Mouse (Mus musculus): ENCODE measurements around the gene Kcnma1.
A peak's percentile ranks its signal among the peaks of the same experiment; 100 is the strongest.

Gene Kcnma1

DNA sequence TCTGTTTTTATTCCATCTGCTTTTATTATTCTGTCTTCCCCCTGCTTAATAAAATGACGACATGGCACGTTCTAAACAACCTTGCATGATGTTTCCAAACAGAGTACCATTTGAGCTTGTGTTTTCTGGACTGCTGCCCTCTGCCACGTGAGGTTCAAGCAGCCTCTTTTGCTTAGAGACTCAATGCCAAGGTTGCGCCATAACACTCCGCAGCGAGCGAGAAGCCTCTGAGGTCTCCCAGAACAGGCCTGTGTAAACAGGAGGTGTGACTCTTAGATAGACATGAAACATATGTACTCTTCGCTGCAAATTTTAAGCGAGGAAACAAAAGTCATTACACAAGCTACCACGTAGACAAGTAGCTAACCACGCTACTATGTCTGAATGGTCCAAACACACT, 55.2 kb downstream of the Kcnma1 start:
- no peak for DNase-seq (ENCODE audit: low spot score)

DNA sequence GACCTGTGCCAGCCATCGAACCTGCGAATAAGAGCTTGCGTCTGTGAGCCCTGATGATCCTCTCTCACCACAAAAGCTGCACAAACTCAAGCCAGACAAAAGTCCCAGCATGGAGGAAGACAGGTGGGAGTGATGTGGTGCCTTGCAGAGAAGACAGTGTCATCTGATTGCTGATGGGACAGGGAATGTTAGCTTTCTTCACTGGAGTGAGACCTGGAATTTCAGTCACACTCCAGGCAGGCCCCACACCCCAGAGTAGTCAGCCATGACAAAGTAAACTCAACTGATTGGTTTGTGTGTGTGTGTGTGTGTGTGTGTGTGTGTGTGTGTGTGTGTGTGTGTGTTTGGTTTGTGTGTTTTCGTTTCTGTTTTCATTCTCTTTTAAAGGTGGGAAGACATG, 57.0 kb downstream of the Kcnma1 start:
- DNase-seq (ENCODE audit: low spot score): no peak

DNA sequence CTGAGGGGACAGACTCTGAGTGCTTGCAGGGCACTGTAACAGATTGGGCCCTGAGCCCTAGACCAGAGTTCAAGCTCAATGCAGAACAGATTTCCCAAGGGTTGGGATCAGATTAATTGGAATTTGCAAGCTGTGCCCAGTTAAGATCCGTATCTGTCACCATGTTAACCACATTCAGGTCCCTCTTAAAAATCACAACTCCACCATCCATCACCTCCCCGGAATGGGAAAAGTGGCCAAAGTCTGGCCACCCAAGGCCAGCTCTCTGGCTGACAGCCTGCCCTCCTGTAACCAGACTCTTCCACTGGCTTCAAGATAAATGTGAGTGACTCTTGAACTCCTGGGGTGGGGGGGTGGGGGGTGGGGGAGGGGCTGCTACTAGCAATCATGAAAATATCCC, 70.4 kb downstream of the Kcnma1 start:
- peak; percentile 11 for DNase-seq (ENCODE audit: low spot score)

DNA sequence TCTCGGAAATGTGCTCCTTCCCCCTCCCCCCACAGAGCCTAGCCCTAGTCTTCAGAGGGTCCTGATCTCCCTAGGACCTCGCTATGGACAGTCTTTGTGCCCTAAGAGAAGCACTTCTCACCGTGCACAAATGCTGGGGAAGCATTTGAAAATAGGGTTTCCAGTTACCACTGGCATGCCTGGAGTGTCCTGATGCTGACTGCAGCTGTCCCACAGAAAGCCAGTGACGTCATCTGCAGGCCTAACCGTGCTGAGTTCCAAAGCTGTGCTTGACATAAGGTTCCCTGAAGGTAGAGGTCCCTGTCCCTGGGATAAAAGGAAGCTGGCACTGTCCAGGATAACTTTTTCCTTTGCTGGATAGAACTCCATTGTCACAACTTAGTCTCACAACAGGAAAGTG, 71.1 kb downstream of the Kcnma1 start:
- DNase-seq (ENCODE audit: low spot score): peak; percentile 60

DNA sequence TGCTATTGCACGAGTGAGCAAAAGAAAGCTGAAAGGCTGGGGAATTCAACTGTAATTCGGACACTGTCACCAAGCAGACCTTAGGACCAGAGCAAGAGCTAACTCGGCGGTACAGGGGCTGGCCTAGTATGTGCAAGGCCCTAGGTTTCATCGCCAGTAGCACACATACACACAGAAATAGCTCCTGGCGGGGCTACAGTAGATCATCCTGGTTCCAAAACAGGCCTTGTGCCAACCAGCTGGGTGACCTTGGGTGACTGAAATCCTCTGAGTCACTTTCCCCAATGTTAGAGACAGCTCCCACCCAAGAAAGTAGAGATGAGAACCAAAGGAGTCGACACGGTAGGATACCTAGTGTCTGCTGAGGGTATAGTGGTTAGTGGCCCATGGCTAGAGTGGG, 72.2 kb downstream of the Kcnma1 start:
- no peak for DNase-seq (ENCODE audit: low spot score)

DNA sequence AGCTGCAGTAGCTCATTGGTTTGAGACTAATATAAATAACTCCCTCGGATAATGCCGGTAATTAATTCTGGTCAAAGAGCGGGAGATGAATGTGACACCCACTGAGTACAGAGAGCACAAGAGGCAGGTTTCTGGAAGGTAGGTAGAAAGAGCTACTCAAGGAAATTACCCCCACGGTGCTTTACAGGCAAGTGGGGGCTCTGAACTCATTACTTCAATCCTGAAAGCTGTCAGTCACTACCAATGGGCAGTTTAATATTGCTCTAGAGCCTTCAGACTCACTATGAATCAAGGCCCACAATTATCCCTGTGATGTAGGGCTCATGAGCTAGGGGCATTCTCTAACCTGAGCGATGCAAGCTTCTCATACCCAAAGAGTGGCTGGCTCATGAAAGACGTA, 79.3 kb downstream of the Kcnma1 start:
- DNase-seq (ENCODE audit: low spot score): no peak

DNA sequence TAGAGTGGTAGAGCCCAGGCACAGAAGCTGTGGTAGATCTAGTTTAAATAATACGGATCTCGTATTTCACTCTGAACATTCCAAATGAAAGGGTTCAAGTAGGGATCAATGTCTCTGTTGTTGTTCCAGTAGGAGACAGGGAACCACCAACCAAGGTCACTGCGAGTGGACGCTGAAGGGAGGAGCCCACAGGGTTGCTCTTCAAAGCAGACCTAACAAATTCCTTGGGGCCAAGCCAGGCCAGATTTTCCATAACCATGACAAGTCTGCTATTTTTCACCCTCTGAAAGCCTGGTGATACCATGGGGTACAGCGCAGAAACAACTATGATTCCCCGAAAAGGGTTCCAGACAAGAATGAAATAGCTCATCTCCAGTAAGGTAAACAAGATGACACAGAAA, 82.6 kb downstream of the Kcnma1 start:
- DNase-seq (ENCODE audit: low spot score): no peak

DNA sequence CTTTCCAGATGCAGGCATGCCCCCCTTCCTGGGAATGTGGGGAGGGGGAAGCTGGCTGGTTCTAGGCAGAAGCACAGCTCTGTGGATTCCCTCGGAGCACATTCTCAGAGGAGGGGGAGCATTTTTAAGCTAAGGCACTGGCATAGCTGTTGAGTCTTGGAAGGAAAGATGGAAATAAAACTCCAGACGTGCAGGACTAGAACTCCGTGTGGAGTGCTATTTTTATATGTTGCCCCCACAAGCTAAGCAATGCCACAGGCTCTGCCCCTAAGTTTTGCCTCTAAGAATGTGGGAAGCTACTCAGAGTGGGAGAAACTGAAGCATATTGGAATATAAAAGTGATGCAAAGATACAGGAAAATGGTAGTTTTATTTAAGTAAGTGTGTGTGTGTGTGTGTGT, 85.1 kb downstream of the Kcnma1 start:
- no peak for DNase-seq (ENCODE audit: low spot score)

DNA sequence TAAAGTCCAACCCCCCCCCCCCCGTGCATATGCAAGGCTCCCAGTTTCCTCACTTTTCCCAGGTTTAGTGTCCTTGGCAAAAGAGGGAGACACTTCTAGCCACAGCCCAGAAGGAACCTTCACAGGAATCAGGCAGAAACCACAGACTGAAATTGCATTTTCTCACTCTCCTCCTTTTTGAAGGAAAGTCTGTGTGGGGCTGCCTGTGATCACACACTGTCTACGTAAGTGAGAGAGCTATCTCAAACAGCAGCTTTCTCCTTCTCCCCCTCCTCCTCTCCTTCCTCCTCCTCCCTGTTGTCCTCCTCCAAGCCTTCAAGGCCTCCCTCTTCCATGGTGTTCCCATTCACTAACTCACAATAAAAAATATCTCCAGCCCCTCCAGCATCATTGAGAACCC, 90.9 kb downstream of the Kcnma1 start:
- DNase-seq (ENCODE audit: low spot score): no peak

DNA sequence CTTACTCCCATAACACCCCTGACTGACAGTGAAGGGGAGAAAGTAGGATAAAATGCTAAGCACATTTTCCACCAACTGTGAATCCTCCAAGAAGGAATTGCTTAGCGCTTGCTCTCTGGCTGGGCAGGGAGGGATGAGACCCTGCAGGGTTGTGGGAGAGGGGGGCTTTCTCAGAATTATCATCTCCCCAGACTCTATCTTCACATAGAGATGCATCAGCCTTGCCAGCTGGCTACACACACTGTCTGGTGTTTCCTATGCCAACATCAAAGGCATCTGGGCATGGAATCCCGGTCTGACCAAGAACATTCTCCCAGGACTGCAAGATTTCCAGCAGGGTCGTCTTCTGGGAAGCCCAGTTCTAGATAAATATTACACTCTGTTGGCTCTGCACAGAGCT, 91.5 kb downstream of the Kcnma1 start:
- no peak for DNase-seq (ENCODE audit: low spot score)

DNA sequence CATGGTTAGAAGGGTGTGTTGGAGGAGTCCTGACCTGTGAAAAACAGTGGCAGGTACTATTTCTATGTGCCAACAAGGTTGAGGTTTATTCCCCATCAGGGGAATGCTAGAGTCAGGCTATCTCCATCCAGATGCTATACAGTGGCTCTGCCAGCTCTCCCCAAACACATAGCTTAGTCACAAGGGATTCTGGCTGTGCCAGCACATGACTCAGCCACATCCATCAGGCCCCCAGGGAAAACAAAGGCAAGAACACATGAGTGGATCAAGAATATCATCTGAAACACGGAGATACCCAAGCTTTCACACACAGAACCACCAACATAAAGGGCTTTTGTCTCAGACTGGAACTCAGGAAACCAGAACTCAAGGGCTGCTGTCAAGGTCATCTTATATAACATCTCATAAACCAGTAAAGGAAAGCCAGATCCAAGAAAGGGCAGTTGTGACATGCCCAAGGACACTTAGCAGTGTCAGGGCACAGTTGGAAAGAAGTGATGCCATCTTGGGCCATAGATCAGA, 103.1 kb downstream of the Kcnma1 start:
- DNase-seq (ENCODE audit: low spot score): no peak

DNA sequence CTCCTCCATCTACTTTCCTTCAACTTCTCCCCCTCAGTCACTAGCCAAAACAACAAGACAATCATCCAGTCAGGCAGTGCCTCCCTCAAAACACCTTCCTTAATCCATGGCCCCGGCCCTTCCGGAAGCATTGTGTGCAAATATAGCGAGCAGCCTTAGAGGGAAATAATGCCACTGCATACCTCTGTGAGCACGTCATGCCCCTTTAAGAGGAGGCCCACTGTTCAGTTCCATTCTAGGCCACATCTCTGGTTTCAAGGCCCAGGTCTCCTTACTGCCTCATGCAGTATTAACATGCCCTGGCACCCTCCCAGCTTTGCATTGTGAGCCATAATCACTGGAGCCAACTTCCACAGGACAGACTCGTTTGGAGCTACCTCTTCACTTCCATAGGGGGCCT, 105.7 kb downstream of the Kcnma1 start:
- no peak for DNase-seq (ENCODE audit: low spot score)

DNA sequence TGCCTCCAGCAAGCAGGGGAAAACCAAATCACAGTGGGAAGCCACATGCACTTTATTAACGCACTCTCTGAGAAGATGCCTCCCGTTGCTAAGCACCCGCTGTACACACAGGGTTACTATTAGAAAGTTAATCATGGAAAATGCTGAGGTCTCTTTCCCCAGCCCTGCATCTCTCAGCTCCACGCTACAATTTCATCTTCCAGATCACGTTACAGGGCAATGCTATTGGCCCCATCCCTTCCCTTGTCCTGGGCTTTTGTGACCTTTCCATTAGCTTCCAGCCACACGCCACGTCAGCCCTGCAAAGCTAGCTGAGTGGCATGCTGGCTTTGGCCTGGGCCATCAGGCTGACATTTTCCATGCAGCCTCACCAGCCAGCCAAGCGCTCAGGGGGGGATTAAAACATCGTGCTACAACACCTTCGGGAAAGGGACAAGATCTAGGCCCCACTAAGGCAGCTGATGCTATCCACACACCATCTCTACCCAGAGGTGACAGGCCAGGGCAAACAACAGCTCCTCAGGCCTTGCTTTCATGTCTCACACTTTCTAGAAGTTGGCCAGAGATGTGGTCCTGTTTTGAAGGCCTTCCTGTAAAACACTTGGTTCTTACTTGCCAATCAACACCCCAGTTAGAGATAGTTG, 111.5 kb downstream of the Kcnma1 start:
- peak; percentile 65 for DNase-seq (ENCODE audit: low spot score)

DNA sequence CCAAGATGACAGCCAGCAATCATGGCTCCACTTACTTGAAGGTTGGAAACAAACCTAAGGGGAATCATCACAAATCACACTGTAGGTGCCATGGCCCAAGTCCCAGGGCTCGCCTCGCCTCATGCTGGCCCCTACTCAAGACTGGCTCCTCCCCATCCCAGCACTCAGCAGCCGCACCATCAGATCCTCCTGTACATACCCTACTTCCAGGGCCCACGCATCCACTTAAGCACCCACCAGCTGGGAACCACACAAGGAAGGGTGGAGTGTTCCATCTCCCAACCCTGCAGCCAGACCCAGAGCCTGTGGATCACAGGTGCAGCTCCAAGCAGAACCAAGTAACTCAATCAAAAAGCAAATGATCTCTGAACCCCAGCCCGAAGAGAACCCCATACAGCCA, 114.8 kb downstream of the Kcnma1 start:
- no peak for DNase-seq (ENCODE audit: low spot score)

DNA sequence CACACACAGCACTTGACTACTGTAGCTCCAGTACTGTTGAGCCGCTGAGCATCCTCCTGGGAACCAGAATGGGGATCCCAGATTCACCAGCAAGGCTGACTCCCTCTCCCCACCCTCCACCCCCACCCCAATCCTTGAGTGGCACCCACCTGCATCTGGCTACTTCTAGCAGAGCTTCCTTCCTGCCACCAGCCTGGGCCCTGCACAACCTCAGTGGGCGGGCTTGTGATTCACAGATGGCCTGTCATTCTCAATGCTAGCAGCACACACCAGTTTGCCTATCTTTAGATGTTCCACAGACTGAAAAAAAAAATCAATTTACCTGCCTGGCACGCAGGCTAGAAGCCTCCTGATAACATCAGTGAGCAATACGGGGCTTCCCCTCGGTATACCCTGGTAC, 116.5 kb downstream of the Kcnma1 start:
- DNase-seq (ENCODE audit: low spot score): no peak

DNA sequence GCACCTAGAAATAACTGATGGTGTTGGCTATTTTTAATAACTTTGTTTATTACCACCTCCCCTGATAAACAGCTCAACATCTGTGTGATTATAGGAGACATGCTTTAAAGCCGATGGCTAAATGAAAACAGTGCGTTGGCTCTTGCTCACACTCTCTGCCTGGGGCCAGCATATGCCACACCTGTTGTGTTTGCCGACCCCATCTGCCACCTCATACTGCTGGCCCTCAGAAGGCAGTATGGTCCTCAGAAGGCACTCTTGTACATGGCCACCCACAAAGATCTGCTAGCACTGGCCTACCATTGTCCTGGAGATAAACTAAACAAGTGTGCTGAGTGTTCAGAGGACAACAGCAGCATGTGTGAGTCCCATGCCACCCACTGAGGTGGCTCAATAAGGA, 118.3 kb downstream of the Kcnma1 start:
- no peak for DNase-seq (ENCODE audit: low spot score)

DNA sequence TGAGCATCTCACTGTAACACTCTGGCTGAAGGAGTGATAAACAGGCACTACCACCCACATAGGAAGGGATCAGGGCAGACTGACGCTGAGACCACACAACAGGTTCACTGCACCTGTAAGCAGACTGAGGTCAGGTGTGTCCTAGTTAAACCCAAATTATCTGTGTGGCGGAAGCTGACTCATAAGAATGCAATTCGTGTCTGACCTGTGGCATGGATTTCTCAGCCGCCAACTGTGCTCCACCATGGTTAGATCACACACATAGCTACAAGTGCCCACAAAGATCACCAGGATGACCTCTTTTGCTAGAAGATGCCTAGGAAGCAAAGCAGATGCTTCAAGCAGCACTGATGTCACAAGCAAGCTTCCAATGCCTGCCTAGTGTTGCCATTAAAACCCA, 128.2 kb downstream of the Kcnma1 start:
- no peak for DNase-seq (ENCODE audit: low spot score)

DNA sequence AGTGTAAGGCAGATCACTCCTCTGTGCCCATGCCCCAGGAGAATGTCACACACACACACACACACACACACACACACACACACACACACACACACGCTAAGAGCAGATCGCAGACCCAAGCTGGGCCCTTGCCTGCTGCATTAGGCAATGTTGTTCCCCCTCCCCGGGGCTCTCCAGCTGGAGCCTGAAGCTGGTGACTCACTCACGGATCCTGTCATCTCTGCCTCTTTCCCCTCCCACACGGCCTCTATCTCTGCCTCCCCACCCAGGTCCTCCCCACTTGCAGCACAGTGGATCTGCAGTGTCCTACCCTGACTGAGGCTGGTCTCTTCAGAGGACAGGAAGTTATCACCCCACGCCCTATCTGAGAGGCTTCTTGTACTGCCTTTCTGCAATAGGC, 128.8 kb downstream of the Kcnma1 start:
- no peak for DNase-seq (ENCODE audit: low spot score)

DNA sequence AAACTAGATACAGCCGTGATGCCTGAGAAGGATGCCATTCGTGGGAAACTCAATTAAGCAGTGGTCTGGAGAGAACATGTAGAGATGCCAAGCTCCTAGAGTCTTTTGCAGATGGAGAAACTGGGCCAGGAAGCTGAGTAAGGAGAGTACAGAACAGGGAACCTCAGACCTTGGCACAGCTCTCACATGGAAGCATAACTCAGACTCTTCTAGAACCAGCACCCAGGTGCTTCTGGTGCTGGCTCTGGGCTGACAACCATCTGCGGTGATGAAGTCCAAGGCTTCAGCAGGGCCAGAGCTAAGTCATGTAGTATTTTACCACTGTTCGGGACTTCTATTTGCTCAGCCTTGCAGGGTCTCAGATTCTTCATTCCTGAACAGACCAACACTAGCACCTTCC, 129.2 kb downstream of the Kcnma1 start:
- no peak for DNase-seq (ENCODE audit: low spot score)

DNA sequence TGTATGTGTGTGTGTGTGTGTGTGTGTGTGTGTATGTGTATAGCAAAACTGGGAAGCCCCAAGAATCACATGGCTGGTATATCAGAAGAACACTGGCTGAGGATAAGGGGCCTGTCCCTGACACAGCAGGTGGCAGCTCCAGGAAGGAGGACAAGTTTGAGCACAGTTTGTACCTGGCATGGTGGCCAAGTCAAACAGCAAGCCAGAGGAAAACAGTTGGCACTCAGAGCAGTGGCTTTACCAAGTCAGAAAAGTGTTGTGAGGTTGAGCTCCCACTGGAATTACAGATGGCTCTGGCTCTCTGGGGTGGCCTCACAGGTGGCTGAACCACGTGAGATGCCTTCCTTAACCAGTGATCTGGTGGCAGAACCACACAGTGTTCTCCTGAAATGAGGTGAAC, 132.3 kb downstream of the Kcnma1 start:
- no peak for DNase-seq (ENCODE audit: low spot score)

DNA sequence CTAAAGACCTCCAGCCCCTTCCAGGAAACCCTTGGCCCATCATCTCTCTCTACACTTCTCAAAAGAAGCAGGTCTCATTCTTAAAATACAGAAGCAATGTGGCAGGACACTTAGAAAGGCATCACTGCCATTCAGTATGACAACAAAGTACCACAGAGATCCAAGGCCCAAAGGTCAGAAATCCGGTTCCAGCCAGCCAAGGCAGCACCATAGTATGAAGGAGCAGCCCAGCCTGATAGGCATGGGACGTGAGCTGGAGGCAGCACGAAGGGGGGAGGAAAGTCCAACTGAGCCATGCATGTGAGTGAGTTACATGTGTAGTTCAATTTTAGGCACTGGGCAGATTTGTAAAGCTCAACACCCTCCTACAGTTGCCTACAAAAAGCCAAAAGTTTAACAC, 135.0 kb downstream of the Kcnma1 start:
- no peak for DNase-seq (ENCODE audit: low spot score)

DNA sequence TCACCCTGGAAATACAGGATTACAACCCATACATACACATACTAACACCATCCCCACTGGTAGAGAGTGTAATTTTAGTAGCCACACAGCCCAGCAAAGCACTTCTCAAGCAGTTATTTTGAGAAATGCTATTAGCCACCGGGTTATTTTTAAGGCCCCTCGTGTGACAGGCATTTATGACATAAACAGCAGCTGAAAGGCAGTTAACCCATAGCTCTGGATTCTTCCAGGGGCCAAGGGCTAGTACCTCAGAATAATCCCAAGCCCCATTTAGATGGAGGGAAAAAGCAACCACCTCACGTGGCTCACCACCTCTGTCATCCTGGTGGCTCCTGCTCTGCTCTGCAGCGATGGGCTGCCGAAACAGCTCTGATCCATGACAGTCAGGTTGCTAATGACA, 136.7 kb downstream of the Kcnma1 start:
- DNase-seq (ENCODE audit: low spot score): no peak

DNA sequence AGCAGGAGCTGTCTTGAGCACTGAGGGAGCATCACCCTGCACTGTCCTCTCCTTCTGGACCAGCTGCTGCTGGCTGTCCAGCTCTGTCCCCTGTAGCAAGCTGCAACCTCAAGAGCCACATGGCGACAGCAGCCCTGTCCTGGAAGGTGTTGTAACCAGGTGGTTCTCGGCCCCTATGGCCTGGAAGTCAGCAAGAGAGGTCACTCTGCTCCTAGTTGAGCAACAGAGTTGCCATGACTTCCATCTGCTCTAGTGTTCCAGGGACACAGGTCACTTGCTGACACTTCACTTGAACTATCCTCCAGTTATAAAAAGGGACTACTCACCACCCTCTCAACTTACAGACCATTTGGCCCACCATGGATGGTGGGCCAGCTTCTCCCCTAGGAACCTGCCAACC, 139.7 kb downstream of the Kcnma1 start:
- no peak for DNase-seq (ENCODE audit: low spot score)

DNA sequence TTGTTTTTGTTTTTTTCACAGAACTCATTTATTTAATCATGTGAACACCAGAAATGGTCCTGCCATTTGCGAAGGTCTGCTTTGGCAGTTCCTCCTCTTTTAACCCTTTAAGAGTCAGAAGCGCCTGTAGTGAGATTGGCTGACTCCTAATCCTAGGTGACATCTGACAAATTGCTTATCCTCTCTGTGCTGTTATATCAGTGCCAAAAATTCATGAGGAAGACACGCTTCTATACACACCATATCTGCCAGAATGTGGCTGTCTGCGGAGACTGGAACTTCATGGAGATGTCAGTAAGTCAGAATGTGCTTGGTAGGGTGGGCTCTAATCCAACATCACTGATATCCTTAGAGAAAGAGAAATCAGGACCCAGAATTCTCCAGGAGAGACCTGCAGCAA, 157.3 kb downstream of the Kcnma1 start:
- DNase-seq (ENCODE audit: low spot score): no peak

DNA sequence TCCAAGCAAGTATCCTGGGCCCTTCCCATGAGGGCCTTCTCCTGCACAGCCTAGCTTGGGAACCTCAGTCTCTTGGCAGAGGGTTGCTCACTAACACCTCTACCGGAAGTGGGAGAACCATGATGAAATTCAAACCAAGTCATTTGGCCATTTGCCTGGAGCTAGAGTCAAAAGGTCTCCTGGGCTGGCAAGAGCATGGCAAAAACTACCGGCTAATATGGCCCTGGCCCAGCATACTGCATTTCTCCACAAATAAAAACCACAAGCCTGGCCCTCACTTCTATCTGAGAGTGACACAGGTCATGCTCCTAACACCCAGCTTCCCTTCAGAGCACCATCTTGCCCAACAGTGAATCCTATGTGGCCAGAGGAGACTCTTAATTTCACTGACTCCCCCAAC, 159.3 kb downstream of the Kcnma1 start:
- DNase-seq (ENCODE audit: low spot score): no peak
